Mouse (Mus musculus) MEL (cell line): ENCODE results near the gene Myo1c. TPM values are rescaled to one million over a fixed set of nuclear protein-coding genes. Genes with fewer than 3 reads are reported as not detected.

Experiments
- DNase-seq: peaks from one replicate; pipeline ENCODE4 v3.0.0; 2011; ENCODE audit warnings: low read depth, low spot score
- H3K27ac ChIP-seq: 2 replicates; pipeline ENCODE4 v1.5.1; 2012; ENCODE audit warnings: low read depth, mild to moderate bottlenecking, control low read depth, low read length, moderate library complexity; ENCODE audit not compliant: control insufficient read depth
- H3K27me3 ChIP-seq, 2 experiments: fragments of 150-350 bp in 1 of 2; sonication (generic) in 1 of 2; 2 replicates each; pipeline ENCODE4 v1.6.1; 2012; ENCODE audit warnings: low read length in 2 of 2, mild to moderate bottlenecking in 2 of 2, improper control_type of control experiment in 1 of 2, moderate library complexity in 1 of 2; ENCODE audit not compliant: insufficient read depth in 2 of 2, control insufficient read depth in 1 of 2
- H3K36me3 ChIP-seq, 2 experiments: 2 replicates each; pipeline ENCODE4 v1.6.1; 2012 to 2014; ENCODE audit warnings: low read length in 2 of 2, improper control_type of control experiment in 1 of 2, inconsistent platforms in 1 of 2, mild to moderate bottlenecking in 1 of 2; ENCODE audit not compliant: insufficient read depth in 2 of 2, control insufficient read depth in 1 of 2
- H3K4me1 ChIP-seq, 2 experiments: fragments of 150-350 bp in 1 of 2; sonication (generic) in 1 of 2; 2 replicates each; pipeline ENCODE4 v1.6.1; 2012; ENCODE audit warnings: low read length in 2 of 2, improper control_type of control experiment in 1 of 2, mild to moderate bottlenecking in 1 of 2; ENCODE audit not compliant: insufficient read depth in 2 of 2, control insufficient read depth in 1 of 2
- H3K4me3 ChIP-seq, 2 experiments: fragments of 150-350 bp in 1 of 2; sonication (generic) in 1 of 2; 2 replicates each; pipeline ENCODE4 v1.5.1; 2012; ENCODE audit warnings: low read depth in 2 of 2, low read length in 2 of 2, mild to moderate bottlenecking in 2 of 2, moderate library complexity in 2 of 2, control low read depth in 1 of 2, improper control_type of control experiment in 1 of 2; ENCODE audit not compliant: control insufficient read depth in 1 of 2, insufficient read depth in 1 of 2
- H3K79me2 ChIP-seq: 2 replicates; pipeline ENCODE4 v1.6.1; 2012; ENCODE audit warnings: mild to moderate bottlenecking, low read length, moderate library complexity; ENCODE audit not compliant: control insufficient read depth, poor library complexity, insufficient read depth
- H3K9ac ChIP-seq: 2 replicates; pipeline ENCODE4 v1.6.1; 2012; ENCODE audit warnings: low read depth, mild to moderate bottlenecking, control low read depth, low read length, moderate library complexity; ENCODE audit not compliant: control insufficient read depth, poor library complexity, severe bottlenecking
- H3K9me3 ChIP-seq: fragments of 150-350 bp; sonication (generic); replicated peaks from 2 replicates; pipeline ENCODE4 v1.6.1; 2012; ENCODE audit warnings: mild to moderate bottlenecking, low read length, improper control_type of control experiment, moderate library complexity; ENCODE audit not compliant: insufficient read depth
- BHLHE40 ChIP-seq: IDR thresholded peaks from 2 replicates; pipeline ENCODE4 v1.6.1; 2012; ENCODE audit warnings: low read depth, mild to moderate bottlenecking, inconsistent platforms, low read length, improper control_type of control experiment, borderline replicate concordance
- CHD1 ChIP-seq: IDR thresholded peaks from 2 replicates; pipeline ENCODE4 v1.6.1; 2012; ENCODE audit warnings: low read depth, mild to moderate bottlenecking, inconsistent platforms, low read length, improper control_type of control experiment
- CHD2 ChIP-seq: IDR thresholded peaks from 2 replicates; pipeline ENCODE4 v1.6.1; 2011; ENCODE audit warnings: low read length, improper control_type of control experiment
- CTCF ChIP-seq, 3 experiments: IDR thresholded peaks in 2 of 3; conservative IDR thresholded peaks in 1 of 3; 2 replicates each; pipeline ENCODE4 v1.5.1; 2011 to 2012; ENCODE audit warnings: low read length in 3 of 3, low read depth in 2 of 3, mild to moderate bottlenecking in 2 of 3, improper control_type of control experiment in 1 of 3, inconsistent platforms in 1 of 3, mixed read lengths in 1 of 3, moderate library complexity in 1 of 3; ENCODE audit not compliant: control insufficient read depth in 1 of 3, insufficient read depth in 1 of 3, poor library complexity in 1 of 3, severe bottlenecking in 1 of 3
- E2F4 ChIP-seq: IDR thresholded peaks from 2 replicates; pipeline ENCODE4 v1.6.1; 2011; ENCODE audit warnings: low read depth, low read length, improper control_type of control experiment, borderline replicate concordance
- ELF1 ChIP-seq: IDR thresholded peaks from 2 replicates; pipeline ENCODE4 v1.6.1; 2014; ENCODE audit warnings: low read depth, mild to moderate bottlenecking, inconsistent platforms, low read length, improper control_type of control experiment, moderate library complexity
- EP300 ChIP-seq, 2 experiments: IDR thresholded peaks; 2 replicates each; pipeline ENCODE4 v1.6.1; 2011; ENCODE audit warnings: improper control_type of control experiment in 2 of 2, low read length in 2 of 2, low read depth in 1 of 2, mild to moderate bottlenecking in 1 of 2
- ETS1 ChIP-seq: IDR thresholded peaks from 2 replicates; pipeline ENCODE4 v1.6.1; 2012; ENCODE audit warnings: low read depth, mild to moderate bottlenecking, inconsistent platforms, low read length, improper control_type of control experiment, moderate library complexity
- GABPA ChIP-seq: IDR thresholded peaks from 2 replicates; pipeline ENCODE4 v1.6.1; 2012; ENCODE audit warnings: low read depth, mild to moderate bottlenecking, inconsistent platforms, low read length, improper control_type of control experiment, moderate library complexity
- GATA1 ChIP-seq: IDR thresholded peaks from 2 replicates; pipeline ENCODE4 v1.6.1; 2011; ENCODE audit warnings: low read depth, low read length, improper control_type of control experiment
- KAT2A ChIP-seq: conservative IDR thresholded peaks from 2 replicates; pipeline ENCODE4 v1.6.1; 2012; ENCODE audit warnings: low read depth, low read length, improper control_type of control experiment, inconsistent platforms
- MAFK ChIP-seq: IDR thresholded peaks from 2 replicates; pipeline ENCODE4 v1.6.1; 2011; ENCODE audit warnings: low read depth, mild to moderate bottlenecking, low read length, improper control_type of control experiment, borderline replicate concordance
- MAZ ChIP-seq: IDR thresholded peaks from 2 replicates; pipeline ENCODE4 v1.6.1; 2012; ENCODE audit warnings: low read depth, mild to moderate bottlenecking, inconsistent platforms, low read length, improper control_type of control experiment
- MXI1 ChIP-seq: IDR thresholded peaks from 2 replicates; pipeline ENCODE4 v1.6.1; 2011; ENCODE audit warnings: mild to moderate bottlenecking, low read depth, low read length, improper control_type of control experiment
- MYC ChIP-seq: IDR thresholded peaks from 2 replicates; pipeline ENCODE4 v1.6.1; 2011; ENCODE audit warnings: low read depth, mild to moderate bottlenecking, low read length, improper control_type of control experiment, moderate library complexity
- NELFE ChIP-seq: IDR thresholded peaks from 2 replicates; pipeline ENCODE4 v1.6.1; 2011; ENCODE audit warnings: low read depth, low read length, improper control_type of control experiment
- NRF1 ChIP-seq: IDR thresholded peaks from 2 replicates; pipeline ENCODE4 v1.6.1; 2014; ENCODE audit warnings: low read depth, mild to moderate bottlenecking, inconsistent platforms, low read length, improper control_type of control experiment, moderate library complexity; ENCODE audit not compliant: poor library complexity, insufficient read depth, severe bottlenecking
- POLR2AphosphoS2 ChIP-seq: IDR thresholded peaks from 2 replicates; pipeline ENCODE4 v1.6.1; 2011; ENCODE audit warnings: low read length, improper control_type of control experiment
- RAD21 ChIP-seq: IDR thresholded peaks from 2 replicates; pipeline ENCODE4 v1.6.1; 2011; ENCODE audit warnings: mild to moderate bottlenecking, low read depth, low read length, improper control_type of control experiment
- RCOR1 ChIP-seq: IDR thresholded peaks from 2 replicates; pipeline ENCODE4 v1.6.1; 2012; ENCODE audit warnings: low read depth, mild to moderate bottlenecking, inconsistent platforms, low read length, improper control_type of control experiment
- SIN3A ChIP-seq: IDR thresholded peaks from 2 replicates; pipeline ENCODE4 v1.6.1; 2012; ENCODE audit warnings: low read length, improper control_type of control experiment, inconsistent platforms
- TAL1 ChIP-seq: IDR thresholded peaks from 2 replicates; pipeline ENCODE4 v1.6.1; 2012; ENCODE audit warnings: mild to moderate bottlenecking, inconsistent platforms, low read length, moderate library complexity, mixed read lengths
- TBP ChIP-seq: IDR thresholded peaks from 2 replicates; pipeline ENCODE4 v1.8.0; 2011; ENCODE audit warnings: low read depth, low read length, improper control_type of control experiment
- UBTF ChIP-seq: IDR thresholded peaks from 2 replicates; pipeline ENCODE4 v1.6.1; 2012; ENCODE audit warnings: low read depth, mild to moderate bottlenecking, inconsistent platforms, low read length, improper control_type of control experiment, moderate library complexity, borderline replicate concordance; ENCODE audit not compliant: insufficient read depth
- ZC3H11A ChIP-seq: IDR thresholded peaks from 2 replicates; pipeline ENCODE4 v1.6.1; 2012; ENCODE audit warnings: low read depth, mild to moderate bottlenecking, inconsistent platforms, low read length, improper control_type of control experiment
- ZKSCAN1 ChIP-seq: IDR thresholded peaks from 2 replicates; pipeline ENCODE4 v1.6.1; 2012; ENCODE audit warnings: low read depth, mild to moderate bottlenecking, inconsistent platforms, low read length, improper control_type of control experiment, moderate library complexity
- ZMIZ1 ChIP-seq: IDR thresholded peaks from 2 replicates; pipeline ENCODE4 v1.6.1; 2012; ENCODE audit warnings: low read depth, mild to moderate bottlenecking, inconsistent platforms, low read length, improper control_type of control experiment, moderate library complexity
- ZNF384 ChIP-seq: IDR thresholded peaks from 2 replicates; pipeline ENCODE4 v1.6.1; 2012; ENCODE audit warnings: low read depth, mild to moderate bottlenecking, inconsistent platforms, low read length, improper control_type of control experiment
- polyA plus RNA-seq, 2 experiments: library from polyadenylated mRNA; stranded (reverse) in 1 of 2; unstranded in 1 of 2; fragments of >175 nt in 1 of 2; fragments of >200 nt in 1 of 2; gene quantifications; 2 replicates each; pipeline versions ENCODE4 v1.2.1 to v1.2.4; 2012; ENCODE audit warnings: low replicate concordance in 2 of 2, low read depth in 1 of 2; ENCODE audit not compliant: insufficient read length in 2 of 2, insufficient read depth in 1 of 2, missing spikeins in 1 of 2
- total RNA-seq: library from RNA; depleted of rRNA; stranded (reverse); fragments of 300-350 nt; gene quantifications from 2 replicates; pipeline ENCODE4 v1.2.3, GENCODE M21; 2012

Gene Myo1c
- total and polyA plus RNA-seq, 3 experiments, result 33.2 to 45.6 TPM; not detected in 1

- H3K79me2 ChIP-seq, result peaks cover 33% of the 10 kb centered on the region
- peaks cover 9 to 24% of the 10 kb centered on the region in 2 experiments for H3K36me3 ChIP-seq
- peak overlapping the region; percentile 56 to 71 for H3K4me3 ChIP-seq
- H3K9ac ChIP-seq, result peak overlapping the region; percentile 41
- DNase-seq, result peak; percentile 49
- H3K9me3 ChIP-seq, result no peaks in the 10 kb centered on the region
- H3K27ac ChIP-seq, result peak overlapping the region; percentile 78
- no peak for TF ChIP-seq RAD21
- TF ChIP-seq ZNF384, result peak; percentile 83
- TF ChIP-seq TBP, result peak; percentile 72
- TF ChIP-seq MXI1, result no peak
- no peak for TF ChIP-seq GATA1
- no peak for TF ChIP-seq ZKSCAN1
- H3K27me3 ChIP-seq, result no peaks in the 10 kb centered on the region
- H3K4me1 ChIP-seq, result peaks cover 9 to 14% of the 10 kb centered on the region in 2 experiments
Observed at GRCm38 (mm10) chr11:75677881-75678746, 27.8 kb downstream of the Myo1c start.

- H3K4me1 ChIP-seq, result peaks cover 9 to 14% of the 10 kb centered on the region in 2 experiments
- peak; percentile 99 for DNase-seq
- H3K36me3 ChIP-seq, result peaks cover 15 to 24% of the 10 kb centered on the region in 2 experiments
- H3K9me3 ChIP-seq, result no peaks in the 10 kb centered on the region
- peak within 1 kb of the TSS; percentile 86 for H3K27ac ChIP-seq
- peak within 1 kb of the TSS; percentile 90 to 99 for H3K4me3 ChIP-seq
- peak within 1 kb of the TSS; percentile 97 for H3K9ac ChIP-seq
- H3K79me2 ChIP-seq, result peaks cover 40% of the 10 kb centered on the region
- H3K27me3 ChIP-seq, result no peaks in the 10 kb centered on the region
- 0 out of 2 replicates have a peak, but pooled peaks have one; percentile 28 for TF ChIP-seq RCOR1
- 0 out of 2 replicates have a peak, but pooled peaks have one; percentile 52 for TF ChIP-seq UBTF
- TF ChIP-seq ETS1, result peak; percentile 81; the same call in 1 of the 2 replicates
- no peak for TF ChIP-seq CHD2
- no peak for TF ChIP-seq ZKSCAN1
- no peak; the same call in 1 of the 2 replicates for TF ChIP-seq ZC3H11A
- TF ChIP-seq E2F4, result peak; percentile 36; the same call in 1 of the 2 replicates
- 0 out of 2 replicates have a peak, but pooled peaks have one; percentile 50 for TF ChIP-seq MYC
- peak; percentile 36; the same call in 1 of the 2 replicates for TF ChIP-seq TAL1
- no peak for TF ChIP-seq CTCF (IDR thresholded peaks at IDR 0.05 in 2 of 3, conservative IDR thresholded peaks at IDR 0.05 in 1 of 3; ENCODE audit: control insufficient read depth in 1 of 3, insufficient read depth in 1 of 3, low read depth in 2 of 3, low read length in 3 of 3, poor library complexity in 1 of 3, severe bottlenecking in 1 of 3)
- peak; percentile 33; the same call in 1 of the 2 replicates for TF ChIP-seq MAZ
- TF ChIP-seq NELFE, result peak; percentile 99
- TF ChIP-seq SIN3A, result peak; percentile 81; the same call in 1 of the 2 replicates
- peak; percentile 78 for TF ChIP-seq POLR2AphosphoS2
- TF ChIP-seq ELF1, result peak; percentile 75
- TF ChIP-seq ZMIZ1, result peak; percentile 97
- TF ChIP-seq MAFK, result no peak
- TF ChIP-seq KAT2A, result peak; percentile 88
- no peak for TF ChIP-seq GABPA
- peak; percentile 79 for TF ChIP-seq NRF1
- no peak; the same call in 1 of the 2 replicates for TF ChIP-seq BHLHE40
- no peak for TF ChIP-seq CHD1
- TF ChIP-seq EP300 (IDR thresholded peaks at IDR 0.05; ENCODE audit: low read depth in 1 of 2, low read length in 2 of 2), result peak; percentile 43 to 52; a peak in 3 of 4 replicates
- no peak; the same call in 1 of the 2 replicates for TF ChIP-seq ZNF384
Observed at GRCm38 (mm10) chr11:75678747-75679438, 28.6 kb downstream of the Myo1c start, which contains the start of gene Crk. Crk (plus strand) TSS chr11:75679259.
